Comparison of ENCODE assay signal across 10 mouse cellular contexts in the genomic region with DNA sequence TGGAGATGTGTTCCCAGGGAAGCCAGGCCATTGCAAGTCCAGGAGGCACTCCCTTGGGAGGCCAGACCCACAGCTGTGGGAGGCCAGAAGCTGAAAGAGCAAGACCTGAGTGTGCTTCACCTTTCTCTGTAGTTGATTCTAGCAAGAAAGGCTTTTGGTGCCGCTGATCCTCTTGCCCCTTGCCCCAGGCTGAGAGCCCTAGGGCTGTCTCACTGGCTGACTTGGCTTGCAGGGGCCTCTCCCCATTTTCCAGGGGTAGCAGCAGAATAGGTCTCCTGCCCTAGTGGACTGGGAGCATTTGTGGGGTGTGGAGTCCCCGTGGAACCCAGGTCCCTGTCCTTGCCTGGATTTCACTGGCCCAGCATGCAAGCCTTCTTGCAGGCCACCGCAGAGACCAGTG. TPM values are rescaled to one million over a fixed set of nuclear protein-coding genes. Genes with fewer than 3 reads are reported as not detected.
DNase-seq lines count a peak whose midpoint lies in the region; ATAC-seq and TF ChIP-seq lines count a peak whose summit lies in the region.
"Had no signal": no experiment of that assay in that cellular context is flagged by ENCODE, and none has a peak within 500 bp of the region (broad histone marks: within the 10 kb centered on the region; RNA-seq: fewer than 3 reads in every experiment).

No protein-coding gene starts in this region.

- peak in 1 of 2 experiments; percentile 20 for DNase-seq in cerebellum, adult 2 months
- no peak for DNase-seq in cerebellum, postnatal 4 days (ENCODE audit: low spot score in 2 of 2)
- DNase-seq in lung, postnatal 14 days = no peak
- no peak for DNase-seq in limb, embryonic 11.5 days (ENCODE audit: low spot score)
- no peak for DNase-seq in ovary, postnatal 10 days (ENCODE audit: low spot score)

- peak overlapping the region; percentile 62 for H3K9ac ChIP-seq in lung, embryonic 16.5 days (ENCODE audit: low read length)
- H3K9ac ChIP-seq in limb, embryonic 11.5 days (ENCODE audit: low read length) = peak overlapping the region; percentile 54
- peak overlapping the region; percentile 37; the same call in 1 of the 2 replicates for H3K9ac ChIP-seq in stomach, embryonic 14.5 days (replicated peaks; ENCODE audit: low read depth, low read length)

- no peak for TF ChIP-seq POLR2A in cerebellum, adult 2 months (IDR thresholded peaks at IDR 0.05; ENCODE audit: borderline replicate concordance, insufficient read depth, low read length)

- H3K4me3 ChIP-seq in cerebellum, adult 2 months (replicated peaks; ENCODE audit: insufficient read depth, low read depth, low read length) = peak overlapping the region; percentile 23
- H3K4me3 ChIP-seq in lung, embryonic 16.5 days (ENCODE audit: low read length) = peak overlapping the region; percentile 49; the same call in 1 of the 2 replicates
- peak overlapping the region; percentile 24 for H3K4me3 ChIP-seq in limb, embryonic 11.5 days (ENCODE audit: low read depth, low read length)
- peak overlapping the region; percentile 33; the same call in 1 of the 2 replicates for H3K4me3 ChIP-seq in stomach, embryonic 14.5 days (ENCODE audit: low read depth, low read length)

- no peak for ATAC-seq in lung, embryonic 16.5 days (ENCODE audit: low read depth)
- ATAC-seq in limb, embryonic 11.5 days (ENCODE audit: insufficient number of reproducible peaks, low FRiP score, low TSS enrichment, low read depth) = no peak
- no peak for ATAC-seq in stomach, embryonic 14.5 days (ENCODE audit: insufficient number of reproducible peaks, insufficient read depth, low FRiP score, low read depth)
- ATAC-seq in megakaryocyte progenitor cell, adult 5-6 weeks (replicated peaks; ENCODE audit: poor library complexity) = no peak

- H3K36me3 ChIP-seq in lung, embryonic 16.5 days (ENCODE audit: control insufficient read depth, insufficient read depth, low read length) = no peaks in the 10 kb centered on the region
- no peaks in the 10 kb centered on the region for H3K36me3 ChIP-seq in limb, embryonic 11.5 days (ENCODE audit: control insufficient read depth, insufficient read depth, low read length)
- no peaks in the 10 kb centered on the region for H3K36me3 ChIP-seq in stomach, embryonic 14.5 days (ENCODE audit: control insufficient read depth, insufficient read depth, low read length)

- 53% methylated on average over 3 of the region's 3 CpGs for WGBS in cerebellum, adult 2 months
- 27% methylated on average over 3 of the region's 3 CpGs for WGBS in lung, embryonic 16.5 days
- WGBS in limb, embryonic 11.5 days = 18% methylated on average over 3 of the region's 3 CpGs
- WGBS in stomach, embryonic 14.5 days = 16% methylated on average over 3 of the region's 3 CpGs

- H3K9me3 ChIP-seq in lung, embryonic 16.5 days (ENCODE audit: control insufficient read depth, low read length) = no peaks in the 10 kb centered on the region
- no peaks in the 10 kb centered on the region for H3K9me3 ChIP-seq in limb, embryonic 11.5 days (ENCODE audit: control insufficient read depth, low read length)
- H3K9me3 ChIP-seq in stomach, embryonic 14.5 days (ENCODE audit: control insufficient read depth, low read depth, low read length) = no peaks in the 10 kb centered on the region

- no peak for TF ChIP-seq CTCF in cerebellum, adult 2 months (IDR thresholded peaks at IDR 0.05; ENCODE audit: borderline replicate concordance, insufficient read depth, low read depth, low read length)

- no peaks in the 10 kb centered on the region for H3K27me3 ChIP-seq in cerebellum, adult 2 months (ENCODE audit: control insufficient read depth, insufficient read depth, low read length)
- H3K27me3 ChIP-seq in lung, embryonic 16.5 days (ENCODE audit: control insufficient read depth, insufficient read depth, low read depth, low read length) = peaks cover 2% of the 10 kb centered on the region
- peaks cover 10% of the 10 kb centered on the region for H3K27me3 ChIP-seq in limb, embryonic 11.5 days (ENCODE audit: control insufficient read depth, insufficient read depth, low read length)
- no peaks in the 10 kb centered on the region for H3K27me3 ChIP-seq in stomach, embryonic 14.5 days (ENCODE audit: control insufficient read depth, insufficient read depth, low read length)

- H3K4me2 ChIP-seq in lung, embryonic 16.5 days (ENCODE audit: low read depth, low read length) = peak overlapping the region; percentile 76
- peak overlapping the region; percentile 77 for H3K4me2 ChIP-seq in limb, embryonic 11.5 days (ENCODE audit: low read depth, severe bottlenecking)
- H3K4me2 ChIP-seq in stomach, embryonic 14.5 days (replicated peaks; ENCODE audit: low read depth, low read length) = peak overlapping the region; percentile 50

- no peak overlapping the region for H3K27ac ChIP-seq in cerebellum, adult 2 months (ENCODE audit: insufficient read depth, low read length)
- no peak overlapping the region for H3K27ac ChIP-seq in lung, embryonic 16.5 days (ENCODE audit: low read length)
- H3K27ac ChIP-seq in limb, embryonic 11.5 days (replicated peaks; ENCODE audit: low read depth, low read length) = no peak overlapping the region
- peak overlapping the region; percentile 10; the same call in 1 of the 2 replicates for H3K27ac ChIP-seq in stomach, embryonic 14.5 days (ENCODE audit: low read length)

- peaks cover 8% of the 10 kb centered on the region; the same call in 1 of the 2 replicates for H3K4me1 ChIP-seq in cerebellum, adult 2 months (ENCODE audit: control insufficient read depth, insufficient read depth, low read length)
- peaks cover 17% of the 10 kb centered on the region for H3K4me1 ChIP-seq in lung, embryonic 16.5 days (replicated peaks; ENCODE audit: control insufficient read depth, insufficient read depth, low read length)
- peaks cover 14% of the 10 kb centered on the region for H3K4me1 ChIP-seq in limb, embryonic 11.5 days (ENCODE audit: control insufficient read depth, insufficient read depth, low read length)
- peaks cover 17% of the 10 kb centered on the region for H3K4me1 ChIP-seq in stomach, embryonic 14.5 days (ENCODE audit: control insufficient read depth, insufficient read depth, low read length)

RNA-seq across cellular contexts. Expression of a gene that starts 2.7 kb away (rescaled TPM):
- not detected in 2 replicates for polyA plus RNA-seq in cerebellum, adult 2 months (2012; rRNA removed)
- 450 and 673 TPM in 2 replicates for polyA plus RNA-seq in lung, embryonic 16.5 days (2015; fragmentation: Nextera tagmentation; extraction: Ambion mirVana)
- polyA plus RNA-seq in limb, embryonic 11.5 days (2014; fragmentation: Nextera tagmentation; extraction: Ambion mirVana) = 2.2 and 3.6 TPM in 2 replicates
- polyA plus RNA-seq in stomach, embryonic 14.5 days (2014; fragmentation: Nextera tagmentation; extraction: Ambion mirVana) = 4.9 and 8.4 TPM in 2 replicates
- not detected in 2 replicates for total RNA-seq in megakaryocyte progenitor cell, adult 5-6 weeks (2015)
- total RNA-seq in megakaryocyte progenitor cell, adult 5-6 weeks (2017) = not detected in 2 replicates
- total RNA-seq: gastrocnemius, postnatal 14 days; left cerebral cortex, adult 18-20 months had no signal

RNA-seq across cellular contexts. Expression of a gene that starts 23.2 kb away (rescaled TPM):
- polyA plus RNA-seq in cerebellum, adult 2 months (2012; rRNA removed) = 47.4 and 55.0 TPM in 2 replicates
- 127 and 139 TPM in 2 replicates for polyA plus RNA-seq in lung, embryonic 16.5 days (2015; fragmentation: Nextera tagmentation; extraction: Ambion mirVana)
- polyA plus RNA-seq in limb, embryonic 11.5 days (2014; fragmentation: Nextera tagmentation; extraction: Ambion mirVana) = 103 and 111 TPM in 2 replicates
- 101 and 112 TPM in 2 replicates for polyA plus RNA-seq in stomach, embryonic 14.5 days (2014; fragmentation: Nextera tagmentation; extraction: Ambion mirVana)
- total RNA-seq in megakaryocyte progenitor cell, adult 5-6 weeks (2015) = 63.9 and 65.8 TPM in 2 replicates
- 48.4 and 52.0 TPM in 2 replicates for total RNA-seq in megakaryocyte progenitor cell, adult 5-6 weeks (2017)

RNA-seq across cellular contexts. Expression of a gene that starts 39.6 kb away (rescaled TPM):
- polyA plus RNA-seq in cerebellum, adult 2 months (2012; rRNA removed) = 10.3 and 13.2 TPM in 2 replicates
- 35.1 and 37.4 TPM in 2 replicates for polyA plus RNA-seq in lung, embryonic 16.5 days (2015; fragmentation: Nextera tagmentation; extraction: Ambion mirVana)
- 5.3 and 7.2 TPM in 2 replicates for polyA plus RNA-seq in limb, embryonic 11.5 days (2014; fragmentation: Nextera tagmentation; extraction: Ambion mirVana)
- 29.2 and 30.3 TPM in 2 replicates for polyA plus RNA-seq in stomach, embryonic 14.5 days (2014; fragmentation: Nextera tagmentation; extraction: Ambion mirVana)
- total RNA-seq in megakaryocyte progenitor cell, adult 5-6 weeks (2015) = not detected in 2 replicates
- total RNA-seq in megakaryocyte progenitor cell, adult 5-6 weeks (2017) = not detected in 2 replicates

RNA-seq across cellular contexts. Expression of a gene that starts 48.6 kb away (rescaled TPM):
- 0.74 and 1.1 TPM in 2 replicates for polyA plus RNA-seq in cerebellum, adult 2 months (2012; rRNA removed)
- polyA plus RNA-seq in lung, embryonic 16.5 days (2015; fragmentation: Nextera tagmentation; extraction: Ambion mirVana) = 1.3 and 1.6 TPM in 2 replicates
- polyA plus RNA-seq in limb, embryonic 11.5 days (2014; fragmentation: Nextera tagmentation; extraction: Ambion mirVana) = 0.41 and 1.6 TPM in 2 replicates
- 0.75 and 2.0 TPM in 2 replicates for polyA plus RNA-seq in stomach, embryonic 14.5 days (2014; fragmentation: Nextera tagmentation; extraction: Ambion mirVana)
- total RNA-seq in megakaryocyte progenitor cell, adult 5-6 weeks (2015) = not detected in 2 replicates
- total RNA-seq in megakaryocyte progenitor cell, adult 5-6 weeks (2017) = not detected in 2 replicates

RNA-seq across cellular contexts. Expression of a gene that starts 54.2 kb away (rescaled TPM):
- 54.2 and 54.9 TPM in 2 replicates for polyA plus RNA-seq in cerebellum, adult 2 months (2012; rRNA removed)
- 52.3 and 53.1 TPM in 2 replicates for polyA plus RNA-seq in lung, embryonic 16.5 days (2015; fragmentation: Nextera tagmentation; extraction: Ambion mirVana)
- 29.0 and 30.3 TPM in 2 replicates for polyA plus RNA-seq in limb, embryonic 11.5 days (2014; fragmentation: Nextera tagmentation; extraction: Ambion mirVana)
- 23.2 and 23.3 TPM in 2 replicates for polyA plus RNA-seq in stomach, embryonic 14.5 days (2014; fragmentation: Nextera tagmentation; extraction: Ambion mirVana)
- total RNA-seq in megakaryocyte progenitor cell, adult 5-6 weeks (2015) = 17.4 and 18.2 TPM in 2 replicates
- 44.4 and 48.7 TPM in 2 replicates for total RNA-seq in megakaryocyte progenitor cell, adult 5-6 weeks (2017)

Comparison
In these comparisons a context has a peak if more than half of its experiments do, and no peak if none do; other contexts are left out.
1. RNA of a gene that starts 2.7 kb away (polyA plus RNA-seq): 450 to 673 TPM in lung, embryonic 16.5 days; 4.9 to 8.4 TPM in stomach, embryonic 14.5 days, 2.2 to 3.6 TPM in limb, embryonic 11.5 days and not detected in cerebellum, adult 2 months; every median in the first group is over 10 times any median in the second.
2. Peak in every context shown above with its lines, with median percentiles within 50 percentile points of each other: H3K4me3 ChIP-seq, H3K4me2 ChIP-seq and H3K9ac ChIP-seq.